Mouse (Mus musculus): ENCODE measurements around the gene Acot12. TPM values are rescaled to one million over a fixed set of nuclear protein-coding genes. Genes with fewer than 3 reads are reported as not detected.
A peak's percentile ranks its signal among the peaks of the same experiment; 100 is the strongest.

The Acot12 gene
- polyA plus RNA-seq, 1 experiment from 2014 or later = not detected

- H3K4me1 ChIP-seq (ENCODE audit: control insufficient read depth, insufficient read depth, low read length) = no peaks in the 10 kb centered on the region
- no peak overlapping the region for H3K4me2 ChIP-seq (ENCODE audit: low read depth, low read length)
- H3K4me3 ChIP-seq (ENCODE audit: low read depth, low read length) = no peak overlapping the region
- ATAC-seq (replicated peaks; ENCODE audit: insufficient number of reproducible peaks, low FRiP score, low TSS enrichment, low read depth) (peak; percentile 65), DNase-seq (ENCODE audit: low spot score) (no peak)
- H3K9ac ChIP-seq (replicated peaks; ENCODE audit: low read length) = no peak overlapping the region
- H3K9me3 ChIP-seq (replicated peaks; ENCODE audit: control insufficient read depth, low read length) = no peaks in the 10 kb centered on the region
- H3K27me3 ChIP-seq (ENCODE audit: control insufficient read depth, insufficient read depth, low read length) = no peaks in the 10 kb centered on the region
- 78% methylated on average over 7 of the region's 7 CpGs for WGBS
- no peak overlapping the region for H3K27ac ChIP-seq (replicated peaks; ENCODE audit: low read depth, low read length)
- H3K36me3 ChIP-seq (replicated peaks; ENCODE audit: control insufficient read depth, insufficient read depth, low read depth, low read length) = no peaks in the 10 kb centered on the region
Measured at GRCm38 (mm10) chr13:91723736-91724119, 17.6 kb upstream of the Acot12 start.

GRCm38 (mm10) chr13:91724211-91724610, 17.1 kb upstream of the Acot12 start:
- no peak for ATAC-seq (replicated peaks; ENCODE audit: insufficient number of reproducible peaks, low FRiP score, low TSS enrichment, low read depth)
- 84% methylated on average over 3 of the region's 3 CpGs for WGBS

DNA sequence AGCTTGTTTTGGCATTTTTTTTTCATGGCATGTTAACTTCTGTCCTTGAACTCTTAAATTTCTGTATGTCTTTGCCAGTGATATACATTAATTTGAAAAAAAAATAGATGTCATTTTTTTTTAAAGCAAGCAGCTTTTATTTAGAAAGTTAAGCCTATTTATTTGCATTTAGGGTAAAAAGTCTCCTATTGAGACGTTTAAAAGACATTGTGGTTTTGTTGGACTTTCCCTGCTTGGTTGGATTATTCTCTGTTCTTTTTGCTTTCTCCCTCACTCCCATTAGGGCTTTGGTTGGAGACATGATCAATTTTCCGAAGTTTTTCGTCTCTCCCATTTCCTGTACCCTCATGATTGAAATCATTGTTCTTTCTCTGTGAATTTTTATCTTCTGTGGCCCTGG, 16.2 kb upstream of the Acot12 start:
- ATAC-seq (replicated peaks; ENCODE audit: insufficient number of reproducible peaks, low FRiP score, low TSS enrichment, low read depth) (no peak), DNase-seq (ENCODE audit: low spot score) (no peak)
- no peak overlapping the region for H3K4me2 ChIP-seq (ENCODE audit: low read depth, low read length)
- no peak overlapping the region for H3K9ac ChIP-seq (replicated peaks; ENCODE audit: low read length)
- no peak overlapping the region for H3K27ac ChIP-seq (replicated peaks; ENCODE audit: low read depth, low read length)
- no peaks in the 10 kb centered on the region for H3K27me3 ChIP-seq (ENCODE audit: control insufficient read depth, insufficient read depth, low read length)
- H3K4me1 ChIP-seq (ENCODE audit: control insufficient read depth, insufficient read depth, low read length) = no peaks in the 10 kb centered on the region
- H3K4me3 ChIP-seq (ENCODE audit: low read depth, low read length) = no peak overlapping the region
- WGBS = 71% methylated on average over 3 of the region's 3 CpGs
- no peaks in the 10 kb centered on the region for H3K36me3 ChIP-seq (replicated peaks; ENCODE audit: control insufficient read depth, insufficient read depth, low read depth, low read length)
- no peaks in the 10 kb centered on the region for H3K9me3 ChIP-seq (replicated peaks; ENCODE audit: control insufficient read depth, low read length)

More at GRCm38 (mm10) chr13:91724211-91724610, 17.1 kb upstream of the Acot12 start:
- Histone ChIP-seq H3K4me2 (ENCODE audit: low read depth, low read length) (no peak overlapping the region), H3K27me3 (ENCODE audit: control insufficient read depth, insufficient read depth, low read length) (no peaks in the 10 kb centered on the region), H3K9me3 (replicated peaks; ENCODE audit: control insufficient read depth, low read length) (no peaks in the 10 kb centered on the region), H3K4me3 (ENCODE audit: low read depth, low read length) (no peak overlapping the region), H3K27ac (replicated peaks; ENCODE audit: low read depth, low read length) (no peak overlapping the region), H3K9ac (replicated peaks; ENCODE audit: low read length) (no peak overlapping the region), H3K36me3 (replicated peaks; ENCODE audit: control insufficient read depth, insufficient read depth, low read depth, low read length) (no peaks in the 10 kb centered on the region), H3K4me1 (ENCODE audit: control insufficient read depth, insufficient read depth, low read length) (no peaks in the 10 kb centered on the region)
- DNase-seq (ENCODE audit: low spot score) = no peak

DNA sequence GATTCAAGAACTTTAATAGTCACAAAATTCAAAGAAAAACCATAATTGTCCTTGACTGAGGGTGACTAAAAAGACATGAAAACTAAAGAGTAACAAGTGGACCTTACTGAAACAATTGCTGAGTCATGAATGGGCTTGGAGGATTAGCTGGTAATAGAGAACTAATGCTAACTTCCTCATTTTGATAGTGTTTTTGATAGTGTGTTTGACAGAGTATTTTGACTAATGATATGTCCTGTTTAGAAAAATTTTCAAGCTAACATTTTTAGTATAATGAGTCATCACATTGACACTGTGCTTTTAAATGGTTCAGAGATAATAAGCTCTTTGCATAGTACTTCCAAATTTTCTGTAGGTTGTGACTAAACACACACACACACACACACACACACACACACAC, 13.4 kb upstream of the Acot12 start:
- DNase-seq (ENCODE audit: low spot score) (no peak), ATAC-seq (replicated peaks; ENCODE audit: insufficient number of reproducible peaks, low FRiP score, low TSS enrichment, low read depth) (no peak)
- H3K4me1 ChIP-seq (ENCODE audit: control insufficient read depth, insufficient read depth, low read length) = no peaks in the 10 kb centered on the region

GRCm38 (mm10) chr13:91737191-91737590, 4.1 kb upstream of the Acot12 start:
- H3K9ac ChIP-seq (replicated peaks; ENCODE audit: low read length) = no peak overlapping the region
- no peak for DNase-seq (ENCODE audit: low spot score)

More for the DNA sequence above, 13.4 kb upstream of the Acot12 start:
- Histone ChIP-seq H3K36me3 (replicated peaks; ENCODE audit: control insufficient read depth, insufficient read depth, low read depth, low read length) (no peaks in the 10 kb centered on the region), H3K9me3 (replicated peaks; ENCODE audit: control insufficient read depth, low read length) (no peaks in the 10 kb centered on the region), H3K4me2 (ENCODE audit: low read depth, low read length) (no peak overlapping the region), H3K27me3 (ENCODE audit: control insufficient read depth, insufficient read depth, low read length) (no peaks in the 10 kb centered on the region), H3K27ac (replicated peaks; ENCODE audit: low read depth, low read length) (no peak overlapping the region), H3K9ac (replicated peaks; ENCODE audit: low read length) (no peak overlapping the region), H3K4me3 (ENCODE audit: low read depth, low read length) (no peak overlapping the region)

DNA sequence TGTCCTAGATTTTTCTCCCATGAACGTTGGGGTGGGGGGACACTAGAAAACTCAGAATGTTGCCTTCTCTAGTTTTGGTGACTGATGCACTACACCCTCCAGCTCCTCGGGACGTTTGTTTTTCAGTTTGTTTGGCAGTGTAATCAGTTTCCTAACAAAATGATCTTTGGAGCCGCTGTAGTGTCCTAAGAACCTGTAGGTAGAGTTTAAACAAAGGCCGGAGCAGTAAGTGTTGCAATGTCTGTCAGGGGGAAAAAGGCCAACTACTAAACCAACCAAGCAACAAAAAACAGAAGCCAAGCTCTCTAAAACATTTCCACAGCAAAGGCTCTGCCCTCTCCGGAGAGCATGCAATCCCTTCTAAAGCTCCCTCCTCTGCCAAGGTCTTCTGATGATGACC, 461 bp upstream of the Acot12 start:
- DNase-seq (ENCODE audit: low spot score) = no peak
- Histone ChIP-seq H3K27ac (replicated peaks; ENCODE audit: low read depth, low read length) (no peak overlapping the region), H3K4me1 (ENCODE audit: control insufficient read depth, insufficient read depth, low read length) (no peaks in the 10 kb centered on the region), H3K9ac (replicated peaks; ENCODE audit: low read length) (no peak overlapping the region), H3K4me3 (ENCODE audit: low read depth, low read length) (no peak overlapping the region), H3K36me3 (replicated peaks; ENCODE audit: control insufficient read depth, insufficient read depth, low read depth, low read length) (no peaks in the 10 kb centered on the region), H3K27me3 (ENCODE audit: control insufficient read depth, insufficient read depth, low read length) (peaks cover 4% of the 10 kb centered on the region), H3K4me2 (ENCODE audit: low read depth, low read length) (peak overlapping the region; percentile 83), H3K9me3 (replicated peaks; ENCODE audit: control insufficient read depth, low read length) (no peaks in the 10 kb centered on the region)
- WGBS = 67% methylated on average over 6 of the region's 6 CpGs
- no peak for ATAC-seq (replicated peaks; ENCODE audit: insufficient number of reproducible peaks, low FRiP score, low TSS enrichment, low read depth)

More at GRCm38 (mm10) chr13:91737191-91737590, 4.1 kb upstream of the Acot12 start:
- no peaks in the 10 kb centered on the region for H3K36me3 ChIP-seq (replicated peaks; ENCODE audit: control insufficient read depth, insufficient read depth, low read depth, low read length)
- H3K4me1 ChIP-seq (ENCODE audit: control insufficient read depth, insufficient read depth, low read length) = no peaks in the 10 kb centered on the region
- WGBS = 92% methylated on average over 1 of the region's 1 CpGs
- ATAC-seq (replicated peaks; ENCODE audit: insufficient number of reproducible peaks, low FRiP score, low TSS enrichment, low read depth) = no peak
- no peak overlapping the region for H3K27ac ChIP-seq (replicated peaks; ENCODE audit: low read depth, low read length)
- no peaks in the 10 kb centered on the region for H3K9me3 ChIP-seq (replicated peaks; ENCODE audit: control insufficient read depth, low read length)
- H3K4me3 ChIP-seq (ENCODE audit: low read depth, low read length) = no peak overlapping the region
- peaks cover 4% of the 10 kb centered on the region for H3K27me3 ChIP-seq (ENCODE audit: control insufficient read depth, insufficient read depth, low read length)
- no peak overlapping the region for H3K4me2 ChIP-seq (ENCODE audit: low read depth, low read length)

DNA sequence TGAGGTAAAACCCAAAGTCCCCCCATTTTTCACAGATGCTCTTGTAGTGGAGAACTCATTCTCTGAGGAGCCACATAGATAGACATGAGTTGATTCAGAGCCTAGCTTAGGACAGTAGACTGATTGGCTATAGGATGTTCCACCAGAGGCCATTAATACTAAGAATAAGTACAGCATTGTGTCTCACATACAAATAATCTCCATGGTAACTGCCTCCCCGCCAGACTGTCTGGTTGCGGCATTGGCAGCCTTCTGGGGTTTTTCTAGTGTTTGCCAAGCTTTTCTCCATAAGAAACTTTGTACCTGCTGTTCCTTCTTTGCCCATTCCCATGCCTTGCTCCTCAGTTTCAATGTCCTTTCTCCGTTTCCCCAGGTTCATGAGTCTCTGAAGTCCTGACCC, 1.9 kb downstream of the Acot12 start:
- no peak for ATAC-seq (replicated peaks; ENCODE audit: insufficient number of reproducible peaks, low FRiP score, low TSS enrichment, low read depth)
- H3K9me3 ChIP-seq (replicated peaks; ENCODE audit: control insufficient read depth, low read length) = no peaks in the 10 kb centered on the region
- no peak overlapping the region for H3K4me2 ChIP-seq (ENCODE audit: low read depth, low read length)
- no peak overlapping the region for H3K9ac ChIP-seq (replicated peaks; ENCODE audit: low read length)
- 92% methylated on average over 3 of the region's 3 CpGs for WGBS
- no peak for DNase-seq (ENCODE audit: low spot score)
- peaks cover 4% of the 10 kb centered on the region for H3K27me3 ChIP-seq (ENCODE audit: control insufficient read depth, insufficient read depth, low read length)
- no peaks in the 10 kb centered on the region for H3K36me3 ChIP-seq (replicated peaks; ENCODE audit: control insufficient read depth, insufficient read depth, low read depth, low read length)
- H3K27ac ChIP-seq (replicated peaks; ENCODE audit: low read depth, low read length) = no peak overlapping the region
- H3K4me1 ChIP-seq (ENCODE audit: control insufficient read depth, insufficient read depth, low read length) = no peaks in the 10 kb centered on the region
- H3K4me3 ChIP-seq (ENCODE audit: low read depth, low read length) = no peak overlapping the region

GRCm38 (mm10) chr13:91746470-91746869, 5.2 kb downstream of the Acot12 start:
- H3K27ac ChIP-seq (replicated peaks; ENCODE audit: low read depth, low read length) = no peak overlapping the region
- H3K36me3 ChIP-seq (replicated peaks; ENCODE audit: control insufficient read depth, insufficient read depth, low read depth, low read length) = no peaks in the 10 kb centered on the region
- no peaks in the 10 kb centered on the region for H3K9me3 ChIP-seq (replicated peaks; ENCODE audit: control insufficient read depth, low read length)
- no peak overlapping the region for H3K4me2 ChIP-seq (ENCODE audit: low read depth, low read length)
- DNase-seq (ENCODE audit: low spot score) (no peak), ATAC-seq (replicated peaks; ENCODE audit: insufficient number of reproducible peaks, low FRiP score, low TSS enrichment, low read depth) (no peak)
- H3K4me3 ChIP-seq (ENCODE audit: low read depth, low read length) = no peak overlapping the region
- no peaks in the 10 kb centered on the region for H3K27me3 ChIP-seq (ENCODE audit: control insufficient read depth, insufficient read depth, low read length)
- 82% methylated on average over 5 of the region's 5 CpGs for WGBS
- H3K9ac ChIP-seq (replicated peaks; ENCODE audit: low read length) = no peak overlapping the region
- no peaks in the 10 kb centered on the region for H3K4me1 ChIP-seq (ENCODE audit: control insufficient read depth, insufficient read depth, low read length)
